Mouse (Mus musculus) testis, adult 2 months (tissue): ENCODE data around the gene Slamf8.

Source experiments
- CTCF ChIP-seq: fragments of 200-500 bp; IDR thresholded peaks from 2 replicates; pipeline ENCODE4 v1.5.1; 2012; ENCODE audit warnings: low read depth, mild to moderate bottlenecking, inconsistent platforms, low read length, moderate library complexity; ENCODE audit not compliant: control insufficient read depth, insufficient read depth, insufficient replicate concordance
- POLR2A ChIP-seq: fragments of 200-500 bp; IDR thresholded peaks from 2 replicates; pipeline ENCODE4 v1.6.1; 2012; ENCODE audit warnings: low read depth, mild to moderate bottlenecking, inconsistent platforms, low read length, moderate library complexity; ENCODE audit not compliant: control insufficient read depth

GRCm38 (mm10) chr1:172635258-172635657 lies 44.9 kb upstream of the Slamf8 start:
- no peak for TF ChIP-seq CTCF
- TF ChIP-seq POLR2A: no peak
